Mouse (Mus musculus) T-cell, adult 66 days (primary cell): ENCODE results near the gene Fahd1. TPM values are rescaled to one million over a fixed set of nuclear protein-coding genes. Genes with fewer than 3 reads are reported as not detected.

Source experiments
- total RNA-seq, 2 experiments: library from RNA; stranded (reverse); gene quantifications; 3 replicates in 1 of 2; 4 replicates in 1 of 2; pipeline ENCODE4 v1.2.4; 2023

Gene Fahd1
- total RNA-seq = 1 to 10 TPM; 1.6 to 2.0 TPM

GRCm38 (mm10) chr17:24850065-24850772 is at the start of gene Fahd1:
TSS of gene Fahd1 (minus strand) at chr17:24850364.

GRCm38 (mm10) chr17:24896241-24896992 is 46.3 kb upstream of the Fahd1 start, which contains the start of gene Nme3:
TSS of gene Nme3 (plus strand) at chr17:24896500.

GRCm38 (mm10) chr17:24894995-24895547 is 44.9 kb upstream of the Fahd1 start, which contains the start of the genes Eme2 and Mrps34:
TSS of gene Eme2 (minus strand) at chr17:24895087.
TSS of gene Mrps34 (plus strand) at chr17:24895116.

GRCm38 (mm10) chr17:24886134-24886931 is 36.2 kb upstream of the Fahd1 start, which contains the start of the genes Nubp2 and Spsb3:
TSS of gene Nubp2 (minus strand) at chr17:24886349.
TSS of gene Spsb3 (plus strand) at chr17:24886643.

GRCm38 (mm10) chr17:24865776-24866175 is 15.6 kb upstream of the Fahd1 start, which contains the start of gene Igfals:
TSS of gene Igfals (plus strand) at chr17:24865997.

GRCm38 (mm10) chr17:24839842-24840241 is 10.3 kb downstream of the Fahd1 start, which contains the start of gene Hagh:
TSS of gene Hagh (plus strand) at chr17:24840143.

GRCm38 (mm10) chr17:24803952-24804951 is 45.9 kb downstream of the Fahd1 start, which contains the start of gene Meiob:
TSS of gene Meiob (plus strand) at chr17:24804289.

Other genes starting within 250 kb of the Fahd1 start
- 10 to 100 TPM; 58.4 to 76.0 TPM for gene Tsc2, start 217.7 kb downstream of the Fahd1 start, total RNA-seq
- gene Nthl1, start 217.7 kb downstream of the Fahd1 start, total RNA-seq = 1 to 10 TPM; 4.3 to 5.2 TPM
- not detected for gene Slc9a3r2, start 200.0 kb downstream of the Fahd1 start, total RNA-seq
- not detected for gene Npw, start 191.9 kb downstream of the Fahd1 start, total RNA-seq
- gene Zfp598, start 180.7 kb downstream of the Fahd1 start, total RNA-seq = 10 to 100 TPM; 63.7 to 67.1 TPM
- gene Syngr3, start 160.4 kb downstream of the Fahd1 start, total RNA-seq = under 1 TPM in 1 of 2 experiments, not detected in 1; 0.47 TPM
- 10 to 100 TPM; 20.5 to 22.8 TPM for gene Gfer, start 154.2 kb downstream of the Fahd1 start, total RNA-seq
- 1 to 10 TPM; 2.4 to 5.0 TPM for gene Noxo1, start 154.1 kb downstream of the Fahd1 start, total RNA-seq
- 10 to 100 TPM; 27.4 to 33.3 TPM for gene Tbl3, start 142.7 kb downstream of the Fahd1 start, total RNA-seq
- not detected for gene Rnf151, start 132.3 kb downstream of the Fahd1 start, total RNA-seq
- gene Rps2, start 132.2 kb downstream of the Fahd1 start, total RNA-seq = 1,000 to 10,000 TPM; 1,514 to 1,529 TPM
- gene Ndufb10, start 125.9 kb downstream of the Fahd1 start, total RNA-seq = 10 to 100 TPM; 64.9 to 73.3 TPM
- under 1 TPM in 1 of 2 experiments, not detected in 1; 0.56 TPM for gene Rpl3l, start 122.5 kb downstream of the Fahd1 start, total RNA-seq
- 10 to 100 TPM; 29.5 to 43.8 TPM for gene Msrb1, start 113.7 kb downstream of the Fahd1 start, total RNA-seq
- gene Hs3st6, start 97.4 kb downstream of the Fahd1 start, total RNA-seq = not detected
- not detected for gene Meiob, start 46.1 kb downstream of the Fahd1 start, total RNA-seq
- gene Hagh, start 10.2 kb downstream of the Fahd1 start, total RNA-seq = 10 to 100 TPM; 27.1 to 30.0 TPM
- gene Igfals, start 15.6 kb upstream of the Fahd1 start, total RNA-seq = 1 to 10 TPM; 1.0 to 1.2 TPM
- gene Nubp2, start 36.0 kb upstream of the Fahd1 start, total RNA-seq = 10 to 100 TPM; 68.0 to 72.7 TPM
- 10 to 100 TPM; 33.6 to 34.4 TPM for gene Spsb3, start 36.3 kb upstream of the Fahd1 start, total RNA-seq
- gene Eme2, start 44.7 kb upstream of the Fahd1 start, total RNA-seq = 10 to 100 TPM; 64.6 to 66.7 TPM
- gene Mrps34, start 44.8 kb upstream of the Fahd1 start, total RNA-seq = 10 to 100 TPM; 38.9 to 45.1 TPM
- 10 to 100 TPM; 18.5 to 30.4 TPM for gene Nme3, start 46.1 kb upstream of the Fahd1 start, total RNA-seq
- 100 to 1,000 TPM; 222 to 255 TPM for gene Mapk8ip3, start 86.6 kb upstream of the Fahd1 start, total RNA-seq
- gene Jpt2, start 110.3 kb upstream of the Fahd1 start, total RNA-seq = 10 to 100 TPM; 20.0 to 29.0 TPM
- gene Cramp1l, start 165.4 kb upstream of the Fahd1 start, total RNA-seq = 10 to 100 TPM; 35.4 to 46.2 TPM
- gene Ift140, start 165.7 kb upstream of the Fahd1 start, total RNA-seq = 10 to 100 TPM; 23.8 to 24.9 TPM
- gene Tmem204, start 233.2 kb upstream of the Fahd1 start, total RNA-seq = not detected